Mouse (Mus musculus) testis, adult 2 months (tissue): ENCODE measurements around the gene Gpr158. TPM values are rescaled to one million over a fixed set of nuclear protein-coding genes. Genes with fewer than 3 reads are reported as not detected.

Experiments used
- H3K27ac ChIP-seq: fragments of 200-500 bp; 2 replicates; pipeline ENCODE4 v1.5.1; 2012; ENCODE audit warnings: low read depth, low read length; ENCODE audit not compliant: control insufficient read depth, insufficient read depth
- H3K27me3 ChIP-seq: fragments of 200-500 bp; 2 replicates; pipeline ENCODE4 v1.6.1; 2012; ENCODE audit warnings: mild to moderate bottlenecking, low read length, moderate library complexity; ENCODE audit not compliant: control insufficient read depth, insufficient read depth
- H3K36me3 ChIP-seq: fragments of 200-500 bp; 2 replicates; pipeline ENCODE4 v1.6.1; 2012; ENCODE audit warnings: mild to moderate bottlenecking, low read length; ENCODE audit not compliant: control insufficient read depth, insufficient read depth
- H3K4me1 ChIP-seq: fragments of 200-500 bp; 2 replicates; pipeline ENCODE4 v1.6.1; 2012; ENCODE audit warnings: low read length; ENCODE audit not compliant: control insufficient read depth, insufficient read depth
- H3K4me3 ChIP-seq: fragments of 200-500 bp; 2 replicates; pipeline ENCODE4 v1.5.1; 2012; ENCODE audit warnings: low read depth, mild to moderate bottlenecking, low read length, moderate library complexity, mixed read lengths; ENCODE audit not compliant: control insufficient read depth
- CTCF ChIP-seq: fragments of 200-500 bp; IDR thresholded peaks from 2 replicates; pipeline ENCODE4 v1.5.1; 2012; ENCODE audit warnings: low read depth, mild to moderate bottlenecking, inconsistent platforms, low read length, moderate library complexity; ENCODE audit not compliant: control insufficient read depth, insufficient read depth, insufficient replicate concordance
- POLR2A ChIP-seq: fragments of 200-500 bp; IDR thresholded peaks from 2 replicates; pipeline ENCODE4 v1.6.1; 2012; ENCODE audit warnings: low read depth, mild to moderate bottlenecking, inconsistent platforms, low read length, moderate library complexity; ENCODE audit not compliant: control insufficient read depth
- polyA plus RNA-seq: library from polyadenylated mRNA; depleted of rRNA; stranded (reverse); fragments of >200 nt; gene quantifications from 2 replicates; pipeline ENCODE4 v1.2.3, GENCODE M21; 2012; rRNA removed

Gene Gpr158
- polyA plus RNA-seq, result 0.28 and 0.29 TPM in 2 replicates

DNA sequence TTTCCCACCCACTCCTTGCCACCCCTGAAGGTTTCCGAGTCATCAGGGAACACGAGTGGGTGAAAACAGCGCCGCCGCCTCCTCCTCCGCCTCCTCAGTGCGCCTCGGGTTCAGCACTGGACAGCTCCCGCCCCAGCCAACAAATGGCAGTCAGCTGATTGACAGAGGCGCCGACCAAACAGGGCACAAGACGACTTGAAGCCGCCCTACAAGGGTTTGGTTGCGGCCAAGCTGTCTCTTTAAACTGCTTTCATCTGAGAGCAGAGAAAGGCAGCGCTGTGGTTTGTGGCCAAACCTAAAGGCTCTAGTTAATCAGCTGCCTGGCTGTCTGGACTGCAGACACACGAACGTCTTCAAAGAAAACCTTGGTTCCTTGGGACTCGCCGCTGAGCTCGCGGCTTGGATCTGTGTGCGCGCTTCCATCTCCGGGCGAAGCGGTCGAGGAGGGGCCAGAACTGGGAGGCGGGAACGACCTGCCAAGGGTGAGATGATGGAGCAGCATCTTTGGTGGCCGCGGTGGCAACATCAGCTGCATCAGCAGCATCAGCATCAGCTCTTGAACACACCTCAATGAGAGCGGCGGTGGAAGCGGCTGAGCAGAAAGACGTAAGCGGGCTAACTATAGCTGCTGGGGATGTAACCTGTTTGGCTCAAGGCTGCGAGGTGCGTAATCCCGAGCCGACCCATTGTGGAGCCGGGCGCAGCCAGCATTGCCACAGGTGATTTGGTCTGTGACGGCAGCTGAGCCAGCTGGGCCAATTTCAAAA is at the start of gene Gpr158:
Gpr158 (plus strand) TSS at position 198 of the 767 bp plus-strand sequence.
- Histone ChIP-seq H3K27me3 (no peaks in the 10 kb centered on the region), H3K4me1 (peaks cover 7% of the 10 kb centered on the region), H3K27ac (no peak within 1 kb of the TSS), H3K36me3 (no peaks in the 10 kb centered on the region), H3K4me3 (no peak within 1 kb of the TSS; the same call in 1 of the 2 replicates)
- TF ChIP-seq CTCF (no peak), POLR2A (no peak)

DNA sequence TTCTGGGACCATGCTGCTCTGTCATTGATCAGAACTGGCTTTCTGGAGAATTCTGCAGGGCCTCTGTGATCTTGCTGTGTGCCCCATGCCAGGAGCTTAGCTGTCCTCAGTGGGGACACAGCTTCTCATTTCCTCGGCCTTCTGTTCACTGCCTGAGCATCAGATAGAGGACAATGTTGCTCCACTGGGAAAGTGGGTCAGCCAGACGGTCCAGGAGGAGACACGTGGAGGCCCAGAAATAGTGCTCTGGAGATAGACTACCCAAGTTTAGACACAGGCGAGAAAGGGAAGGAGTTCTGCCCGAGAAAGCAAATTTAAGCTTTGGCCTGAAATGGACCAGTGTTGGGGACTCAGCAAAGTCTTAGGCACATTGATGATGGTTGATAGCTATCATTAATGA is 23.5 kb upstream of the Gpr158 start:
- TF ChIP-seq POLR2A, result no peak
- no peak for TF ChIP-seq CTCF
- H3K4me3 ChIP-seq, result no peak overlapping the region
- no peak overlapping the region for H3K27ac ChIP-seq
- H3K36me3 ChIP-seq, result no peaks in the 10 kb centered on the region
- H3K4me1 ChIP-seq, result no peaks in the 10 kb centered on the region
- H3K27me3 ChIP-seq, result no peaks in the 10 kb centered on the region

DNA sequence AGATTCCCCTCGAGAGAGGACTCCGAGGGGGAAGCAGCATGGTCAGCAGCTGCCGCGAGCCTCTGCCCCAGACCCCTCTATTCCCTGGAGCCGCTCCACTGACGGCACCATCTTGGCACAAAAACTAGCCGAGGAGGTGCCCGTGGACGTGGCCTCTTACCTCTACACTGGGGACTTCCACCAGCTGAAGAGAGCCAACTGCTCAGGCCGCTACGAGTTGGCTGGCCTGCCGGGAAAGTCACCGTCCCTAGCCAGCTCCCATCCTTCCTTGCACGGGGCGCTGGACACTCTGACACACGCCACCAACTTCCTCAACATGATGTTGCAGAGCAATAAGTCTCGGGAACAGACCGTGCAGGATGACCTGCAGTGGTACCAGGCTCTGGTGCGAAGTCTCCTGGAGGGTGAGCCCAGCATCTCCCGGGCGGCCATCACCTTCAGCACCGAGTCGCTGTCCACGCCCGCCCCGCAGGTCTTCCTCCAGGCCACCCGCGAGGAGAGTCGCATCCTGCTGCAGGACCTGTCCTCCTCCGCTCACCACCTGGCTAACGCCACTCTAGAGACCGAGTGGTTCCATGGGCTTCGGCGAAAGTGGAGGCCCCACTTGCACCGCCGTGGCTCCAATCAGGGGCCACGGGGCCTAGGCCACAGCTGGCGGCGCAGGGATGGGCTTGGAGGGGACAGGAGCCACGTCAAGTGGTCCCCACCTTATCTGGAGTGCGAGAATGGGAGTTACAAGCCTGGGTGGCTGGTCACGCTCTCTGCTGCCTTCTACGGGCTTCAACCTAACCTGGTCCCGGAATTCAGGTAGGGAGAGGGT is 1.2 kb downstream of the Gpr158 start:
- no peak overlapping the region for H3K4me3 ChIP-seq
- H3K36me3 ChIP-seq, result no peaks in the 10 kb centered on the region
- no peaks in the 10 kb centered on the region for H3K27me3 ChIP-seq
- H3K27ac ChIP-seq, result no peak overlapping the region
- H3K4me1 ChIP-seq, result peaks cover 7% of the 10 kb centered on the region
- no peak for TF ChIP-seq POLR2A
- TF ChIP-seq CTCF, result no peak

DNA sequence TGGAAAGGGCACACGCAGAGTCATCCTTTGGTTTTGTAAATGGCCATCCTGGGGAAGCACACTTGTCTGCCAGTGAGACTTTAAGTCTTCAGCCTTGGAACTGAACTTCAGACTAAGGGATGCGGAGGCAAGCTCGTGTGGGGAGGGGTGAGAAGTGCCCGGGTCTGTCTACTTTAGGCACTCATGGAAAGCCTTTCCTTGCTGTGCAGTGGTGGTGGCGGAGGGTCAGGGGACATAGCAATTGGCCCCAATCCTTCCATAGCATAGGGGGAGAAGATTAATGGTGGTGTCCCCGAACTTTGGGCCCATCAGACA is 1.8 kb downstream of the Gpr158 start:
- Histone ChIP-seq H3K4me1 (peaks cover 7% of the 10 kb centered on the region), H3K4me3 (no peak overlapping the region), H3K27me3 (no peaks in the 10 kb centered on the region), H3K36me3 (no peaks in the 10 kb centered on the region), H3K27ac (no peak overlapping the region)
- TF ChIP-seq CTCF (no peak), POLR2A (no peak)

DNA sequence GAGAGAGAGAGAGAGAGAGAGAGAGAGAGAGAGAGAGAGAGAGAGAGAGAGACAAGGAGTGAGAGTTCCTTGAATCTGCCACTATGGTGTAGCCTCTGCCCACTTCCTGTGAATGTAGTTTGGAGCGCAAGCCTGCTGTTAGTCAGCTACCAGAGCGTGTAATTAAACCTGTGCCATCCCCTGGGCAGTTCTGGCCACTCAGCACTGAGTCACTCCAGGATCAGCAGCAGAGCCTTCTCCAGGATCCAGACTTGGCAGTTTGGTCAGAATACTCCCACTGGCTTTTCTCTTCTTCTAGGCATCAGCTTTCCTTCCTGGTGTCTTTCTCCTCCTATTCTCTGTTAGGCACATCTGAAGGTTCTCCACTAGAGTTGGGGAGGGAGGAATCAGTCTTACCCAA is 2.2 kb downstream of the Gpr158 start:
- H3K36me3 ChIP-seq, result no peaks in the 10 kb centered on the region
- TF ChIP-seq CTCF (no peak), POLR2A (no peak)
- H3K4me1 ChIP-seq, result peaks cover 7% of the 10 kb centered on the region
- H3K27ac ChIP-seq, result no peak overlapping the region
- no peak overlapping the region for H3K4me3 ChIP-seq
- H3K27me3 ChIP-seq, result no peaks in the 10 kb centered on the region

DNA sequence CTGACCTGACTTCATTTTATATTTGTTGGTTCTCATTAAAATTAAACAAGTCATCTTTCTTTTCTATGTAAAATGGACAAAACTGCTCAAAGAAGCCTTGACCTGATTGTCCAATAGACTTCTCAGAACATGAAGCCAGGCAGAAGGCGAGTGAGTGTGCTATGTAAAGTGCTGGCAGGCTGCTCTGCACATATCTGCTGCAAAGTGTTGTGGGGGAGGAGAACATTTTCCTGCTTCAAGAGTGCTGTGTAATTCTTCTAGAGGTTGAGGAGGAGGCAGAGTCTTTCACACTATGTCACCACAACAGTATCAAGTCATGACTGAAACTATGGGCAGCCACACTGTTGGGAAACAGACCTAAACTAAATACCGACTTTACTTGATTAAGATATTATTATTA is 12.2 kb downstream of the Gpr158 start:
- Histone ChIP-seq H3K4me1 (no peaks in the 10 kb centered on the region), H3K4me3 (no peak overlapping the region), H3K36me3 (no peaks in the 10 kb centered on the region), H3K27me3 (no peaks in the 10 kb centered on the region), H3K27ac (no peak overlapping the region)
- TF ChIP-seq CTCF (no peak), POLR2A (no peak)

DNA sequence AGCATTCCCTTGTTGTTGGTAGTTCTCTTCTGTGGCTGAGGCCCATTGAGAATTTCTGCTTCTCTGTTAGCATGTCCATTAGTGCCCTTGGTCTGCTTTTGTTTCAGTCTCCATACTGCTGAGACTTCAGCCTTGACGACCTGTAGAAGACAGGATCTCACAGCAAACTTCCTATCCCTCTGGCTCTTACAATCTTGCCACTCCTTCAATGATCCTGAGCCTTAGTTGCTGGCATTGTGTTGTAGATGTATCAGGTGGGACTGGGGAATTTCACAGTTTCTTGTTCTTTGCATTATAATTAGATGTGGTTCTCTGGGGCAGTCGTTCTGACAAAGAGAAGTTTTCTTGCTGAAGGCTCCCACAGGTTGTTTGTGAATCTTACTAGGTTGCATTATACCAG is 25.4 kb downstream of the Gpr158 start:
- TF ChIP-seq CTCF, result no peak
- no peak for TF ChIP-seq POLR2A
- Histone ChIP-seq H3K4me3 (no peak overlapping the region), H3K36me3 (no peaks in the 10 kb centered on the region), H3K27ac (no peak overlapping the region), H3K4me1 (peaks cover 3% of the 10 kb centered on the region; the same call in 1 of the 2 replicates), H3K27me3 (no peaks in the 10 kb centered on the region)
